Mouse (Mus musculus) layer of hippocampus, adult 8-10 months (tissue): ENCODE results near the gene Gsx2. TPM values are rescaled to one million over a fixed set of nuclear protein-coding genes. Genes with fewer than 3 reads are reported as not detected.

Source experiments
- DNase-seq, 2 experiments: peaks; one replicate each; pipeline ENCODE4 v3.0.0; 2022; ENCODE audit warnings: low spot score in 2 of 2
- total RNA-seq, 4 experiments: library from RNA; stranded (reverse); gene quantifications; 2 replicates each; pipeline ENCODE4 v1.2.4; 2022

Gene Gsx2
- total RNA-seq: under 1 TPM in 3 of 4 experiments, not detected in 1; 0.30 to 0.67 (median 0.37) TPM

GRCm38 (mm10) chr5:75075383-75075941 lies at the start of gene Gsx2:
Gene Gsx2, plus strand, starts transcription at chr5:75075601.
- DNase-seq: no peak

GRCm38 (mm10) chr5:75035475-75035874 lies 39.9 kb upstream of the Gsx2 start:
- DNase-seq: no peak

- no peak for DNase-seq
Measured at GRCm38 (mm10) chr5:75039307-75039706, 36.1 kb upstream of the Gsx2 start.

- DNase-seq: no peak
Measured at GRCm38 (mm10) chr5:75043011-75043445, 32.4 kb upstream of the Gsx2 start.

GRCm38 (mm10) chr5:75043621-75044301 lies 31.6 kb upstream of the Gsx2 start:
- no peak for DNase-seq

GRCm38 (mm10) chr5:75044310-75044904 lies 31.0 kb upstream of the Gsx2 start, which contains the start of gene Chic2:
Gene Chic2, minus strand, starts transcription at chr5:75044774.
- DNase-seq: peak; percentile 69 to 75

- DNase-seq: no peak
Measured at GRCm38 (mm10) chr5:75045371-75045770, 30.0 kb upstream of the Gsx2 start.

- peak in 1 of 2 experiments; percentile 33 for DNase-seq
Measured at GRCm38 (mm10) chr5:75046681-75047321, 28.6 kb upstream of the Gsx2 start.

GRCm38 (mm10) chr5:75051109-75051508 lies 24.3 kb upstream of the Gsx2 start:
- DNase-seq: no peak

- peak in 1 of 2 experiments; percentile 14 for DNase-seq
Measured at GRCm38 (mm10) chr5:75063177-75063576, 12.2 kb upstream of the Gsx2 start.

- DNase-seq: no peak
Measured at GRCm38 (mm10) chr5:75066715-75067114, 8.7 kb upstream of the Gsx2 start.

GRCm38 (mm10) chr5:75067125-75067756 lies 8.2 kb upstream of the Gsx2 start:
- no peak for DNase-seq

- no peak for DNase-seq
Measured at GRCm38 (mm10) chr5:75070132-75070531, 5.3 kb upstream of the Gsx2 start.

GRCm38 (mm10) chr5:75070656-75071375 lies 4.6 kb upstream of the Gsx2 start:
- DNase-seq: no peak

- no peak for DNase-seq
Measured at GRCm38 (mm10) chr5:75071951-75072350, 3.5 kb upstream of the Gsx2 start.

- DNase-seq: no peak
Measured at GRCm38 (mm10) chr5:75072532-75072931, 2.9 kb upstream of the Gsx2 start.

- no peak for DNase-seq
Measured at GRCm38 (mm10) chr5:75073167-75073566, 2.2 kb upstream of the Gsx2 start.

GRCm38 (mm10) chr5:75073684-75074083 lies 1.7 kb upstream of the Gsx2 start:
- DNase-seq: no peak

GRCm38 (mm10) chr5:75074132-75074531 lies 1.3 kb upstream of the Gsx2 start:
- no peak for DNase-seq

- no peak for DNase-seq
Measured at GRCm38 (mm10) chr5:75074537-75075382, 641 bp upstream of the Gsx2 start.
